Mouse (Mus musculus) embryonic fibroblast, embryonic 13.5 days (primary cell): ENCODE data around the gene Cavin2. TPM values are rescaled to one million over a fixed set of nuclear protein-coding genes. Genes with fewer than 3 reads are reported as not detected.

Experiments
- H3K27ac ChIP-seq: 2 replicates; pipeline ENCODE4 v1.5.1; 2012; ENCODE audit warnings: low read length, control low read depth, inconsistent platforms; ENCODE audit not compliant: insufficient read depth
- H3K4me1 ChIP-seq: 2 replicates; pipeline ENCODE4 v1.6.1; 2011; ENCODE audit warnings: low read length; ENCODE audit not compliant: control insufficient read depth, insufficient read depth
- H3K4me3 ChIP-seq: 2 replicates; pipeline ENCODE4 v1.5.1; 2011; ENCODE audit warnings: mild to moderate bottlenecking, control low read depth, low read length; ENCODE audit not compliant: insufficient read depth
- CTCF ChIP-seq: IDR thresholded peaks from 2 replicates; pipeline ENCODE4 v1.5.1; 2011; ENCODE audit warnings: mild to moderate bottlenecking, control low read depth, low read length, moderate library complexity, borderline replicate concordance; ENCODE audit not compliant: insufficient read depth
- POLR2A ChIP-seq: IDR thresholded peaks from 2 replicates; pipeline ENCODE4 v1.6.1; 2011; ENCODE audit warnings: low read depth, mild to moderate bottlenecking, control low read depth, low read length, moderate library complexity
- polyA plus RNA-seq: library from polyadenylated mRNA; stranded (reverse); fragments of >200 nt; gene quantifications from 2 replicates; pipeline ENCODE4 v1.2.4, GENCODE M21; 2011; ENCODE audit warnings: low read depth; ENCODE audit not compliant: missing spikeins, insufficient read length

Cavin2 gene
- polyA plus RNA-seq, 1 experiment: 66.9 TPM

DNA sequence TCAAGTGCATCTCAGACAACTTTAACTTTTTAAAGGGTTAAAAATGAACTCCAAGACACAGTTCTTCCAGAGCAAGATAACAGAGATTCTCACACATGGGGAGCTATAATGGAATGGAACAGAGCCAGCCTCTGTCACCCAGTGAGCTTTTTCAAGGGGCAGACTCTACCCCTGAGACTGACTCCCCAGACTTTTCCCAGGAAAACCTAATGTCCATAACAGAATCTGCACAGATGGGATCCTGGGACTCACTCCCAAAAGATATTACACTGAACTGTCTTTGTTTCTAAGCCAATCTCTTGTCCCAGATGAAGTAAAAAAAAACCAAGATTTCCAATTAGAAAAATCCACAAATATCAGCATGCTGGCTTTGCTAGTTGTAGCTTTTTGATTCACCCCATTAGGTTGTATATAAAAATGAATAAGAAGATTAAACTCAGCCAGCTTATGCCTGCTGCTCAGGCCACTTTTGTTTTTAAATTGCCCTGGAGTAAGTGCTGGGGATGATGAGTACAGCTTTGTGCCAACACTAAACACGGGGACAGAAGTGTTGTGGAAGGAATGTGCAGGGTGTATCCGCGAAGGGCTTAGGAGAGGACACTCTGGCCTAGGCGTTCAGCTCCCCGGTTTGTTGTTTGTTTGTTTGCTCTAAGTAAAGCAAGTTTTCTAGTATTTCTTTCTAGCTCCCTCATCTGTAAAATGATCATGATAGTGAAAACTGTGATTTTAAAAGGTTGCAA, 18.6 kb upstream of the Cavin2 start:
- no peak overlapping the region for H3K4me3 ChIP-seq
- TF ChIP-seq CTCF: no peak
- no peak for TF ChIP-seq POLR2A
- H3K4me1 ChIP-seq: peaks cover 18% of the 10 kb centered on the region
- no peak overlapping the region for H3K27ac ChIP-seq

- Histone ChIP-seq H3K4me1 (peaks cover 11% of the 10 kb centered on the region), H3K4me3 (no peak overlapping the region), H3K27ac (no peak overlapping the region)
- no peak for TF ChIP-seq CTCF
- TF ChIP-seq POLR2A: no peak
Observed at GRCm38 (mm10) chr1:51271845-51272244, 17.1 kb upstream of the Cavin2 start.

GRCm38 (mm10) chr1:51272583-51273201, 16.2 kb upstream of the Cavin2 start:
- TF ChIP-seq POLR2A: no peak
- no peak for TF ChIP-seq CTCF
- no peak overlapping the region for H3K27ac ChIP-seq
- H3K4me3 ChIP-seq: no peak overlapping the region
- peaks cover 4% of the 10 kb centered on the region for H3K4me1 ChIP-seq

- Histone ChIP-seq H3K27ac (no peak overlapping the region), H3K4me1 (no peaks in the 10 kb centered on the region), H3K4me3 (no peak overlapping the region)
- no peak for TF ChIP-seq POLR2A
- TF ChIP-seq CTCF: no peak
Observed at GRCm38 (mm10) chr1:51277879-51278567, 10.9 kb upstream of the Cavin2 start.

DNA sequence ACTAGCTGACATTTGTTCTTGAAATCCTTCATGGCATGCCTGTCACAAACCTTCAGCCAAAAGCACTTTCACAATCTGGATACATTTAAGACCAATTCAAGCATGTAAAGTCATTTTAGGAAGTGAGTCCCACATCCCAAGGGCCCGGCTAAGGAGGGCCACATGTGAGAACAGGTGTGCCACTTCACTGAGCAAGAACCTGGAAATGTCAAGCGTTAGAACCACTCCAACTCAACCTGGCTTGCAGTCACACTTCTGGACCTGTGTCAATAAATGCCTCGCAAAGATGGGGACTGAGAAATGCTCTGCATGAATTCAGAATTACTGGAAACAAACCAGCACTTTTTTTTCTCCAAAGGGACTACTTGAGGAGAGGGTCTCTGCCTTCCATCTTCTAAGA, 725 bp upstream of the Cavin2 start:
- Histone ChIP-seq H3K4me3 (no peak overlapping the region; the same call in 1 of the 2 replicates), H3K4me1 (peaks cover 10% of the 10 kb centered on the region; the same call in 1 of the 2 replicates), H3K27ac (peak overlapping the region; percentile 71)
- TF ChIP-seq CTCF (no peak), POLR2A (no peak)

DNA sequence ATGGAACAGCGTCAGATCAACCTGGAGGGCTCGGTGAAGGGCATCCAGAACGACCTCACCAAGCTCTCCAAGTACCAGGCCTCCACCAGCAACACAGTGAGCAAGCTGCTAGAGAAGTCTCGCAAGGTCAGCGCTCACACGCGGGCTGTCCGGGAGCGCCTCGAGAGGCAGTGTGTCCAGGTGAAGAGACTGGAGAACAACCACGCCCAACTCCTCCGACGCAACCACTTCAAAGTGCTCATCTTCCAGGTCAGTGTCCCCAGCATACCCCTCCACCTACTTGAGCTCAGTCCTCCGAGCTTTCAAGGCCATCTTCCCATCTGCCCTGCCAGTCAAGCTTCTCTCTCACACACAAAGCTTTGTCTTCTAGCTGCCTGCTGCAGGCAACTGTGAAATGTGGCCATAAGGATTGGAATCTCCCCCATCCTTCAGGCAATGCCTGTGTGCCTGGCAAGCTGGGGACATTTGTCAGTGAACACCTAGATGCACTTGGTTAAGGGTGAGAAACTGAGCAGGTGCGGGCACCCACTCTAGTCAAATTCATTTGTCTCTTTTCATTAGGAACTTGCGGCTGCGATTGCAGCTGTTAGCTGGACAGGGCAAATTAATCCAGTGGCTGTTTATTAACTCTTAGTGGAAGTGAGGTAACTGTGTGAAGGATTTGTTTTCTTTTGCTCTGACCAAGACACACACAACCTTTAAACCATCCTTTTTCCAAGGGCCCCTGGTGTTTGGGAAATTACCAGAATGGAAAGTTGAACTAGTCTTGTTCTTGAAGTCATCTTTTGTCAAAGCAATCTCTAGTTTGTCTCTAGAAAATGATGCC, 907 bp downstream of the Cavin2 start:
- TF ChIP-seq CTCF (no peak), POLR2A (no peak; the same call in 1 of the 2 replicates)
- peak overlapping the region; percentile 48 for H3K4me3 ChIP-seq
- peaks cover 10% of the 10 kb centered on the region; the same call in 1 of the 2 replicates for H3K4me1 ChIP-seq
- H3K27ac ChIP-seq: peak overlapping the region; percentile 89

DNA sequence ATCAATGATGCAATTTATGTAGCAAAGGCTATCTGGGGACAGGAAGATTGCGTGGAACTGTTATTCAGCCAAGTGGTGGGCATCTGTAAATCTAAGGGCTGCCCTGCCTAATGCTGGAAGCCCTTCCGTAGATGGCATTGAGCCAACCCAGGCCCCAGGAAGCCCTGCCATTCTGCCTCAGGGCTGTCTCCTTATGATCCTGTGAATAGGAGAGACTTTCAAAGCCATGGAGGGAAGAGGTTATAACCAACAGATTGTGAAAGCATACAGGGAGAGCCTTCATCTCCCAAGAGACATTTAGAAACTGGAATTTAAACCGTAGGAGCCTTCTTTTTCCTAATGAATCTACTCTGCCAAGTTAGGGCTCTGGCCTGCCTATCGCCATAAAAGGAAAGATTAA, 1.7 kb downstream of the Cavin2 start:
- Histone ChIP-seq H3K27ac (peak overlapping the region; percentile 89), H3K4me1 (peaks cover 10% of the 10 kb centered on the region; the same call in 1 of the 2 replicates), H3K4me3 (peak overlapping the region; percentile 48)
- TF ChIP-seq CTCF (no peak), POLR2A (no peak; the same call in 1 of the 2 replicates)

- Histone ChIP-seq H3K27ac (peak overlapping the region; percentile 9; the same call in 1 of the 2 replicates), H3K4me3 (peak overlapping the region; percentile 53), H3K4me1 (peaks cover 11% of the 10 kb centered on the region)
- TF ChIP-seq CTCF (no peak), POLR2A (no peak)
Observed at GRCm38 (mm10) chr1:51292348-51292747, 3.4 kb downstream of the Cavin2 start.

DNA sequence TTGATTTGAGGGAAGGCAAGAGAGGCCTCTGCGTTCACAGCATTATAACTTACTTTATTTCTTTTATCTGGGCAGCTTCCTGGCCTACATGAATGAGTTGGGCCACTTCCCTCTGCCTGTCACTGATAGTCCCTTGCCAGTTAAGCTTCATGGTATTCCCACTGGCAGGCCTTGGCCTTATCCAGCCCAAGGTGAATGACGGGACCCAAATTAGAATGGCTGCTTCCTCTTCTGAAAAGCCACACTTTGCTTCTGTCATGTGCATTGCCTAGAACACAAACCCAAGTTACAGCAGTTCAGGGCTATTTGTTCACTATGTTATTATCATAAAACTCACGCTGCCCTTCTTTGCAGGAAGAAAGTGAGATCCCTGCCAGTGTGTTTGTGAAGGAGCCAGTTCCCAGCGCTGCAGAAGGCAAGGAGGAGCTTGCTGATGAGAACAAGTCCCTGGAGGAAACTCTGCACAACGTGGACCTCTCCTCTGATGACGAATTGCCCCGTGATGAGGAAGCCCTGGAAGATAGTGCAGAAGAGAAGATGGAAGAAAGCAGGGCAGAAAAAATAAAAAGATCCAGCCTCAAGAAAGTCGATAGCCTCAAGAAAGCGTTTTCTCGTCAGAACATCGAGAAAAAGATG, 11.5 kb downstream of the Cavin2 start:
- Histone ChIP-seq H3K4me3 (no peak overlapping the region), H3K27ac (no peak overlapping the region), H3K4me1 (peaks cover 4% of the 10 kb centered on the region; the same call in 1 of the 2 replicates)
- no peak for TF ChIP-seq CTCF
- TF ChIP-seq POLR2A: no peak
